Mouse (Mus musculus): ENCODE measurements around the gene Coil.

DNA sequence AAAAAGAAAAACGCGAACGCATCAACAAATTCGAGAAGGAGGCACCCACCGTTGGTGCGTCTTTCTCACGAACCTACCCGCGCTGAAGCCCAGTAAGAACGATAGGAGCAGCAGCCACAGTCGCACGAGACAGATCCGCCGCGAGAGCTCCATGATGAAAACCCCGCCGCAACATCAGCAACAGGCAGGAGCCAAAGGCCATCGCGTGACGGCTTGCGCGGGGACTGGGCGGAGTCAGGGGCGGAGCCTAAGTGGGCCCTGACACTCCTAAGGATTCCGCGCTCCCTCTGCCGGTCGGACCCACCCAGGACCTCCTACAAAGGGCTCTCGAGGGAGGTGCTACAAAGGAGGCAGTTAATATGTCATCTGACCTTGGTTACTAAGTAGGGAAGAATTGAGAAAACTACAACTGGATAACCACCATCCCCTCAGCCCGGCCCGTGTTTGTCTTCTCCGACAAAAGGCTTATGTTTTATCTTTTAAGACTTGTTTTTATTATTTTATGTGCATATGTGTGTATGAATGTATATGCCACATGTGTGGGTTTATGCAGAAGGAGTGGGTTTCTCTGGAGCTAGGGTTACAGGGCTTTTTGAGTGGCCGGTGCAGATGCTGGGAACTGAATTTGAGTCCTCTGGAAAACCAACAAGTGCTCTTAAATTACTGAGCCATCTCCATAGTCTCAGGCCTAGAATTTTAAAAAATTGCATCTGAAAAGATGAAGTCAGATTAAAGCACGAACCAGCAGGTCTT, 14.7 kb upstream of the Coil start, which contains the start of gene Scpep1:
- TF ChIP-seq CTCF (IDR thresholded peaks at IDR 0.05; ENCODE audit: low read depth, low read length) = no peak
- TF ChIP-seq POLR2A (IDR thresholded peaks at IDR 0.05; ENCODE audit: borderline replicate concordance, low read depth, low read length) = 0 out of 2 replicates have a peak, but pooled peaks have one; percentile 48

Measured in bone marrow macrophage, adult 2 months (primary cell).